Mouse (Mus musculus) gastrocnemius, adult 18-20 months (tissue): ENCODE data around the gene Rpe. TPM values are rescaled to one million over a fixed set of nuclear protein-coding genes. Genes with fewer than 3 reads are reported as not detected.

ENCODE experiments used
- total RNA-seq, 2 experiments: library from RNA; stranded (reverse); gene quantifications; 2 replicates each; pipeline ENCODE4 v1.2.3; 2021

Rpe gene
- total RNA-seq, 2 experiments from 2014 or later: 9.6 to 11.0 TPM

Other genes starting within 250 kb of the Rpe start
- under 1 TPM in 1 of 2 experiments, not detected in 1; 0.02 TPM for gene Unc80, start 232.5 kb upstream of the Rpe start, total RNA-seq
- gene Kansl1l, start 116.7 kb downstream of the Rpe start, total RNA-seq: 10 to 100 TPM; 20.5 to 21.0 TPM
- 100 to 1,000 TPM; 261 to 305 TPM for gene Acadl, start 162.4 kb downstream of the Rpe start, total RNA-seq
- over 10,000 TPM; 17,981 to 19,696 TPM for gene Myl1, start 244.6 kb downstream of the Rpe start, total RNA-seq